ENCODE assay signal across 8 mouse cellular contexts in genomic region chr6:142964531-142965385, GRCm38 (mm10). TPM values are rescaled to one million over a fixed set of nuclear protein-coding genes. Genes with fewer than 3 reads are reported as not detected.
DNase-seq lines count a peak whose midpoint lies in the region; ATAC-seq and TF ChIP-seq lines count a peak whose summit lies in the region.

No protein-coding gene starts in this region.

- no peaks in the 10 kb centered on the region for H3K36me3 ChIP-seq in forebrain, embryonic 11.5 days (ENCODE audit: control insufficient read depth, insufficient read depth, low read length)
- peaks cover 7% of the 10 kb centered on the region; the same call in 1 of the 2 replicates for H3K36me3 ChIP-seq in hindbrain, embryonic 10.5 days
- H3K36me3 ChIP-seq in thymus, adult 2 months (ENCODE audit: control insufficient read depth, insufficient read depth, low read length) = no peaks in the 10 kb centered on the region

- under 1% methylated on average over 39 of the region's 39 CpGs for WGBS in forebrain, embryonic 11.5 days
- under 1% methylated on average over 39 of the region's 39 CpGs for WGBS in hindbrain, embryonic 10.5 days
- WGBS in thymus, adult 2 months = under 1% methylated on average over 39 of the region's 39 CpGs

- peak; percentile 87 to 88 for DNase-seq in CD8-positive naive resting alpha-beta T cell, adult 2 months (ENCODE audit: low read depth in 2 of 2, low spot score in 2 of 2)
- DNase-seq in brain, embryonic 18.5 days (ENCODE audit: low read depth, low spot score) = peak; percentile 88
- DNase-seq in forebrain, embryonic 11.5 days (ENCODE audit: low spot score) = peak; percentile 85
- peak; percentile 84 for DNase-seq in hindbrain, embryonic 10.5 days (ENCODE audit: low spot score)
- DNase-seq in layer of hippocampus, adult 8-10 months (ENCODE audit: low spot score in 2 of 2) = peak; percentile 83 to 86
- DNase-seq in lung, adult 18-20 months = peak; percentile 15
- DNase-seq in thymus, adult 2 months = peak; percentile 90

- TF ChIP-seq CTCF in thymus, adult 2 months (IDR thresholded peaks at IDR 0.05; ENCODE audit: borderline replicate concordance, control insufficient read depth, extremely low read depth, insufficient read depth, low read length, poor library complexity) = peak; percentile 65; the same call in 1 of the 2 replicates

- peak overlapping the region; percentile 58 for H3K4me3 ChIP-seq in forebrain, embryonic 11.5 days (ENCODE audit: low read depth, low read length)
- H3K4me3 ChIP-seq in hindbrain, embryonic 10.5 days = peak overlapping the region; percentile 79
- H3K4me3 ChIP-seq in thymus, adult 2 months (ENCODE audit: control insufficient read depth, insufficient read depth, low read length) = peak overlapping the region; percentile 88

- peaks cover 4% of the 10 kb centered on the region; the same call in 1 of the 2 replicates for H3K4me1 ChIP-seq in forebrain, embryonic 11.5 days (replicated peaks; ENCODE audit: control insufficient read depth, insufficient read depth, low read length)
- peaks cover 35% of the 10 kb centered on the region for H3K4me1 ChIP-seq in hindbrain, embryonic 10.5 days (replicated peaks)
- H3K4me1 ChIP-seq in thymus, adult 2 months (replicated peaks; ENCODE audit: control insufficient read depth, insufficient read depth, low read length) = peaks cover 7% of the 10 kb centered on the region; the same call in 1 of the 2 replicates

- no peaks in the 10 kb centered on the region for H3K9me3 ChIP-seq in forebrain, embryonic 11.5 days (ENCODE audit: control insufficient read depth, low read length)
- H3K9me3 ChIP-seq in hindbrain, embryonic 10.5 days = 0 out of 2 replicates have a peak, but pooled peaks cover 2% of the 10 kb centered on the region

- TF ChIP-seq POLR2A in thymus, adult 2 months (IDR thresholded peaks at IDR 0.05; ENCODE audit: control insufficient read depth, extremely low read depth, insufficient read depth, low read length, poor library complexity) = no peak

- peak; percentile 91 for ATAC-seq in forebrain, embryonic 11.5 days (replicated peaks; ENCODE audit: low FRiP score)
- peak; percentile 55; the same call in 1 of the 2 replicates for ATAC-seq in neutrophil, adult 5-6 weeks (ENCODE audit: extremely low read depth, insufficient number of reproducible peaks, low FRiP score, poor library complexity, severe bottlenecking)

- no peaks in the 10 kb centered on the region; the same call in 1 of the 2 replicates for H3K27me3 ChIP-seq in forebrain, embryonic 11.5 days (ENCODE audit: control insufficient read depth, insufficient read depth, low read length)
- H3K27me3 ChIP-seq in hindbrain, embryonic 10.5 days (ENCODE audit: insufficient read depth, poor library complexity, severe bottlenecking) = peaks cover 16% of the 10 kb centered on the region
- no peaks in the 10 kb centered on the region for H3K27me3 ChIP-seq in thymus, adult 2 months (ENCODE audit: control insufficient read depth, insufficient read depth, low read length)

- peak overlapping the region; percentile 89 for H3K4me2 ChIP-seq in forebrain, embryonic 11.5 days (ENCODE audit: low read depth, low read length, severe bottlenecking)

- H3K9ac ChIP-seq in forebrain, embryonic 11.5 days (ENCODE audit: low read length) = peak overlapping the region; percentile 83

- H3K27ac ChIP-seq in forebrain, embryonic 11.5 days (ENCODE audit: low read depth, low read length) = peak overlapping the region; percentile 66
- H3K27ac ChIP-seq in hindbrain, embryonic 10.5 days = peak overlapping the region; percentile 97
- peak overlapping the region; percentile 59 for H3K27ac ChIP-seq in thymus, adult 2 months (ENCODE audit: control insufficient read depth, insufficient read depth, low read length)

RNA-seq across cellular contexts. Expression of gene St8sia1, which starts 0.5 kb away (rescaled TPM):
- 2.4 and 3.1 TPM in 2 replicates for polyA plus RNA-seq in forebrain, embryonic 11.5 days (2014; fragmentation: Nextera tagmentation; extraction: Ambion mirVana)
- 3.6 and 5.4 TPM in 2 replicates for polyA plus RNA-seq in hindbrain, embryonic 10.5 days (2016; fragmentation: Nextera tagmentation; extraction: Ambion mirVana)
- total RNA-seq in layer of hippocampus, adult 8-10 months (2022) = 10 to 100 TPM; 37.2 to 46.1 (median 37.9) TPM
- total RNA-seq in neutrophil, adult 5-6 weeks (2017) = 1.9 and 2.1 TPM in 2 replicates
- 22.6 and 26.4 TPM in 2 replicates for polyA plus RNA-seq in thymus, adult 2 months (2012; rRNA removed)

Comparison
In these comparisons a context has a peak if more than half of its experiments do, and no peak if none do; other contexts are left out.
1. Peak in every context shown above with its lines: DNase-seq, ATAC-seq, H3K4me3 ChIP-seq and H3K27ac ChIP-seq.
2. DNase-seq: peak in every context shown above with its lines; median percentile 90 in thymus, adult 2 months; 88 in brain, embryonic 18.5 days; 88 in CD8-positive naive resting alpha-beta T cell, adult 2 months; 85 in forebrain, embryonic 11.5 days; 84 in layer of hippocampus, adult 8-10 months; 84 in hindbrain, embryonic 10.5 days; 15 in lung, adult 18-20 months.